Mouse (Mus musculus) bone marrow, adult 2 months (tissue): ENCODE measurements around the gene Timp3. TPM values are rescaled to one million over a fixed set of nuclear protein-coding genes. Genes with fewer than 3 reads are reported as not detected.
A peak's percentile ranks its signal among the peaks of the same experiment; 100 is the strongest.

ENCODE experiments used
- H3K27ac ChIP-seq: fragments of 200-500 bp; 2 replicates; pipeline ENCODE4 v1.5.1; 2012; ENCODE audit warnings: low read depth, mild to moderate bottlenecking, control low read depth, inconsistent platforms, low read length; ENCODE audit not compliant: control insufficient read depth, poor library complexity, insufficient read depth
- H3K4me1 ChIP-seq: fragments of 200-500 bp; 2 replicates; pipeline ENCODE4 v1.6.1; 2011; ENCODE audit warnings: low read length; ENCODE audit not compliant: control insufficient read depth, insufficient read depth
- H3K4me3 ChIP-seq: fragments of 200-500 bp; replicated peaks from 2 replicates; pipeline ENCODE3; 2011; ENCODE audit warnings: mild to moderate bottlenecking, low read depth, low read length, control low read depth; ENCODE audit not compliant: control insufficient read depth
- CTCF ChIP-seq: fragments of 200-500 bp; IDR thresholded peaks from 2 replicates; pipeline ENCODE4 v1.5.1; 2011; ENCODE audit warnings: low read length, control low read depth; ENCODE audit not compliant: control insufficient read depth, insufficient read depth
- POLR2A ChIP-seq: fragments of 200-500 bp; IDR thresholded peaks from 2 replicates; pipeline ENCODE4 v1.6.1; 2011; ENCODE audit warnings: low read depth, mild to moderate bottlenecking, control low read depth, low read length, borderline replicate concordance; ENCODE audit not compliant: control insufficient read depth
- WGBS: fragments of 180-500 bp; shearing (Covaris S2); methylation state at CpG from one replicate; pipeline ENCODE4 v1.1.7; 2018; 5-methylcytosine and 5-hydroxymethylcytosine counted together
- polyA plus RNA-seq: library from polyadenylated mRNA; stranded (reverse); fragments of >200 nt; gene quantifications from 2 replicates; pipeline ENCODE4 v1.2.4, GENCODE M21; 2011; ENCODE audit warnings: low replicate concordance; ENCODE audit not compliant: missing spikeins, insufficient read depth, insufficient read length

Gene Timp3
- polyA plus RNA-seq, 1 experiment, result 32.5 TPM

GRCm38 (mm10) chr10:86301593-86302317 lies 1.6 kb downstream of the Timp3 start:
- TF ChIP-seq POLR2A (no peak), CTCF (no peak)
- no peak overlapping the region for H3K4me3 ChIP-seq
- no peak overlapping the region for H3K27ac ChIP-seq
- H3K4me1 ChIP-seq, result no peaks in the 10 kb centered on the region
- 58% methylated on average over 4 of the region's 4 CpGs for WGBS

- Histone ChIP-seq H3K4me3 (no peak overlapping the region), H3K27ac (no peak overlapping the region), H3K4me1 (no peaks in the 10 kb centered on the region)
- TF ChIP-seq POLR2A (no peak), CTCF (no peak)
- WGBS, result 70% methylated on average over 4 of the region's 4 CpGs
These were observed 2.1 kb downstream of the Timp3 start for GRCm38 (mm10) chr10:86302318-86302648.

GRCm38 (mm10) chr10:86302761-86303494 lies 2.8 kb downstream of the Timp3 start:
- Histone ChIP-seq H3K4me3 (no peak overlapping the region), H3K4me1 (no peaks in the 10 kb centered on the region), H3K27ac (no peak overlapping the region)
- WGBS, result 30% methylated on average over 8 of the region's 8 CpGs
- peak; percentile 41; the same call in 1 of the 2 replicates for TF ChIP-seq CTCF
- TF ChIP-seq POLR2A, result no peak

GRCm38 (mm10) chr10:86303495-86303876 lies 3.3 kb downstream of the Timp3 start:
- H3K27ac ChIP-seq, result no peak overlapping the region
- TF ChIP-seq POLR2A, result no peak
- H3K4me3 ChIP-seq, result no peak overlapping the region
- 62% methylated on average over 2 of the region's 2 CpGs for WGBS
- H3K4me1 ChIP-seq, result no peaks in the 10 kb centered on the region

- no peak overlapping the region for H3K4me3 ChIP-seq
- H3K4me1 ChIP-seq, result no peaks in the 10 kb centered on the region
- no peak overlapping the region for H3K27ac ChIP-seq
- TF ChIP-seq POLR2A (no peak), CTCF (no peak)
- WGBS, result 25% methylated on average over 2 of the region's 2 CpGs
These were observed 4.4 kb downstream of the Timp3 start for GRCm38 (mm10) chr10:86304583-86304982.

- Histone ChIP-seq H3K4me3 (no peak overlapping the region), H3K27ac (no peak overlapping the region), H3K4me1 (no peaks in the 10 kb centered on the region)
- 75% methylated on average over 4 of the region's 4 CpGs for WGBS
- no peak for TF ChIP-seq POLR2A
- no peak for TF ChIP-seq CTCF
These were observed 7.1 kb downstream of the Timp3 start for GRCm38 (mm10) chr10:86307235-86307634.

GRCm38 (mm10) chr10:86310527-86310926 lies 10.4 kb downstream of the Timp3 start:
- Histone ChIP-seq H3K4me1 (no peaks in the 10 kb centered on the region), H3K4me3 (no peak overlapping the region), H3K27ac (no peak overlapping the region)
- TF ChIP-seq CTCF (no peak), POLR2A (no peak)
- 45% methylated on average over 6 of the region's 6 CpGs for WGBS

- Histone ChIP-seq H3K27ac (no peak overlapping the region), H3K4me3 (no peak overlapping the region), H3K4me1 (no peaks in the 10 kb centered on the region)
- no peak for TF ChIP-seq CTCF
- TF ChIP-seq POLR2A, result no peak
- 84% methylated on average over 3 of the region's 3 CpGs for WGBS
These were observed 12.8 kb downstream of the Timp3 start for GRCm38 (mm10) chr10:86312976-86313375.
